Mouse (Mus musculus): Measurements from ENCODE around the gene Tns2. TPM values are rescaled to one million over a fixed set of nuclear protein-coding genes. Genes with fewer than 3 reads are reported as not detected.
"Not testable (repeated sequence)": the region's sequence is repeated elsewhere in the genome, so short reads cannot be mapped to it uniquely, and the experiment has no call there.

Tns2 gene
- total RNA-seq, 2 experiments from 2014 or later, result 60.9 to 63.6 TPM

DNA sequence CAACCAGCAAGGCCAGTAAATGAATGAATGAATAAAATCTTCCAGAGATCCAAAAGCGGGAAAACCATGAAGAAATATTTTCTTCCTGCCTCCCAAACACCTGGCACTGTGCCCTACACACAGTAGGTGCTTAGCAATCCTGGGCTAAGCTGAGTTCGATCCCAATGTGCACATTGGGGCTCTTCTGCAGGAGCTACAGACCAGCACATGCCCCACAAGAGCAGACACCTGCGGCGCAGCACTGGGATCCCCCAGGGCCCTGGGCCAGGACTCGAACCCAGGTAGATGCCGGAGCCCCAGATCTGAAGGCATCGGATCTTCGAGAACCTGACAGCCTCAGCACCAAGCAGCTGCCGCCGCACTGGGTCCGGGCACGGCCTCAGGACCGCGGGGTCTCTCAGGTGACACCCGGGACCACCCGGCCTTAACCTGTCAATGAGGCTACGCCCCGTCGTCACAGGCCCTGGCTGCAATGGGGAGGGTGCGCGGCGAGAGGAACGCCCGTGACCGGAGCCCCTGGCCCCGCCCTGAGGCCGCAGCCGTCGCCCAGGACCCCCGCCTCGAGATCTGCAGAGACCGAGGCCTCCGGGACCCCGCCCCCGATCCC is 35.4 kb downstream of the Tns2 start:
- no peak for DNase-seq (ENCODE audit: low spot score in 2 of 2)

DNA sequence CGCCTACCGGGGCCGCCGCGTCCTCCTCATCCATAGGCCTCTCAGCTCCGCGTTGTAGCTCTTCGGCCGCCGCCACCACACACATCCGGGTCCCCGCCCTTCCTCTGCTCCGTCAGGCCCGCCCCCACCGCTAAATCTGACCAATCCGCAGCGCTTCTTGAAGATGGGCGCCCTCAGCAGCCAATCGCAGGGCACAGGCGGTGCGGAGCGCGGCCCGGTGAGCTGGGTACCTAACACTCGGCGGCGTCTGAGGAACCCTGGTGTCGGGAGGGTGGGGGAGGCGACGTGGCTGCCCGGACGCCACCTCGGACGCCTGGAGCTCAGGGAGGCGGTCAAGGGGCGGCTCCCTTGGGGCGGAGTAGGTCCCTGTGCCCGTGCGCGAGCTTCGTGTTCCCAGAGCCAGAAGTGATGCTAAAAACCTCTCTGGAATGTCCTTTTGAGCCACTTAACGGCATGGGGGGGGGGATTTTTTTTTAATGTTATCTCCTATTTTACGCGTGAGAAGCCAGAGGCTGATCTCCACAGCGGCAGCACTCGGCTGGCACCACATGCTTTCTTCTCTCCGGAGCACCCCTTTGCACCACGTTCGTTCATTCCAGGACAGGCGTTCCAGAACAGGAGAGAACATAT is 36.0 kb downstream of the Tns2 start, which contains the start of gene Spryd3:
Gene Spryd3, minus strand, starts transcription at position 106 of the 630 bp plus-strand sequence.
- DNase-seq (ENCODE audit: low spot score in 2 of 2), result peak; percentile 96 to 98

DNA sequence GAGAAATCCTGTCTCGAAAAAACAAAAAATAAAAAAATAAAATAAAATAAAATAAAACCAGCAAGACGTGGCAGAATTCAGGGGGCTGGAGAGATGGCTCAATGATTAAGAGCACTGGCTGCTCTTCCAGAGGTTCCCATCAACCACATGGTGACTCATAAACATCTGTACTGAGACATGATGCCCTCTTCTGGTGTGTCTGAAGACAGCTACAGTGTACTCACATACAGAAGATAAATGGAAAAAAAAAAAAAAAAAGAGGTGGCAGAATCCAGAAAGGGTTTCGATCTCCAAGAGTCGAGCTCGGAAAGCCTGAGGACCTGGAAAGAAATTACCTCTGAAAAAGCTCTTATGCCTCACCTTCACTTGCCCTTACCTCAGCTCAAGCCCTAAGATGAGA is 40.9 kb downstream of the Tns2 start:
- DNase-seq (ENCODE audit: low spot score in 2 of 2), result no peak

DNA sequence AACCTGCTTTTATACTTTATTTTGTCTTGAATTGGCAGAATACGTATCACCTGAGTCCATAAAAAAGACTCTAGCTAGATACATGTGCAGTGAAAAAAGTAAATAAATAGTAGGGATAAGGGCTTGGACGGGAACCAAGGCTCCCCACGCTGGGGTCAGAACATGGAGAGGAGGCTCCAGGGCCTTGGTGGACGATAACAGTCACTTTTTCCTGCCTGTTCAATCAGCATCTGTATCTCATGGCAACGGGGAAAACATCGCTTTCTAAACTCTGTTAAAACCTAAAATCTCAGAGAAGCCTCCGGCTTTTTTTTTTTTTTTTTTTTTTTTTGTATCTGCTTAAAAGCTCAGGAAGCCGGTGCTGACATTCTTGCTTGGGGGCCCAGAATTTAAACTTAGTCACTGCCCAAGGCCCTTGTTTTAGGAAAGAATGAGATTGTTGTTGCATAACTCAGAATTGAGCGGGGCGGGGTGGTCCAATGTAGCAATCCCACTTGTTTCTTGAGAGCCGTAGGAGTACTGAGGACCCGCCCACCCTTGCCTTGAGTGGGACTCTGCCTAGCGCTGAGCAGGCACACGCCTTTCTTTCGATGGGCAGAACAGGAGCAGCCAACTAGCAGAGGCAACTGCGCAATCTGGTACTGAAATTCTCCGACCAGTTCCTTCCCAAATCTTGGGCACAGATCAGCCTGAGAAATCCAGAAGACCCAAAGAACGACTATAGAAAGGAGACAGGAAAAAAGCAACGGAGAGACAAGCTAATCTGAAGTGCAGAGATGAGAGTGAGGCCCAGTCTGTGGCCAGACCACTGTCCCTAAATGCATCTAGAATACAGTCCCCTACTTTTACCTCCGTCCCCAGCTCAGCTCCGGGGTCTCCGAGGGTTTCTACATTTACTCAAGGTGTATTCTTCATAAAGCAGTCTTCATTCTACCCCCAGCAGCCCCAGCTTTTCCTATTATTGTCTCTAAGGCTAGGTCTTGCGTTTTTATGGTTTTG is 43.0 kb downstream of the Tns2 start:
- no peak for DNase-seq (ENCODE audit: low spot score in 2 of 2)

DNA sequence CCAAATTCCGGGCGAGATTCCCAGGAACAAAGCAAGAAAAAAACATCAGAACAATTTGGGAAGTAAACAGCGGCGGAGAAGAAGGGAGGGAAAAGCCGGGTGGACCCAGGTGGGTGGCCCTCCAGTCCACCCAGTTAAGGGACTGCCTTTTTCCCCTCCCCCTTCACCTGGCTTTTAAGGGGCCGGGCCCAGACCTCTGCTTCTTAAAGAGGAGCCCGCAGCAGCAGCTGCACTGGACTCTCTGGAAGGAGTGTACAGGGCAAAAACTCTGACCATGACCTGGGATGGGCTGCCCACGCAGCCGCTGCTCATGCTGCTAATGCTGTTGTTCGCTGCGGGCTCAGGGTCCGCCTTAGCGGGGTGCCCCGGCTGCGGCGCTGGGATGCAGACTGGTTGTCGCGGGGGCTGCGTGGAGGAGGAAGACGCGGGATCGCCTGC is 44.1 kb downstream of the Tns2 start, which contains the start of gene Igfbp6:
Gene Igfbp6, plus strand, starts transcription at position 89 of the 438 bp plus-strand sequence.
- no peak for DNase-seq (ENCODE audit: low spot score in 2 of 2)

DNA sequence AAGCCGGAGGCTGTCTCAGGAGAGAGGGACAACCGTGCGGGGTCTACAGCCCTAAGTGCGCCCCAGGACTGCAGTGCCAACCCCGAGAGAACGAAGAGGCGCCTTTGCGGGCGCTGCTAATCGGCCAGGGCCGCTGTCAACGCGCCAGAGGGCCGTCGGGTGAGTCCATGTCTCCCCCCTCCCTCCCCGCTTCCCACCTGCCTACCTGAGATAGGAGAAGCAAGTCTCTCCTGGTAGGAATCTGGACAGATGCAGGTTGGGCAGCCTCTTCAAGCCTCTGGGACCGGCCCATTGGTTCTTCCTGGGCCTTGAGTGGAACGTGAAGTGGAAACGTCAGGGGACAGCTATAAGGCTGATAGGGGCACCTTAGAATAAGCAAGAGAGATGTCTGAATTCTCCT is 44.5 kb downstream of the Tns2 start:
- no peak for DNase-seq (ENCODE audit: low spot score in 2 of 2)

DNA sequence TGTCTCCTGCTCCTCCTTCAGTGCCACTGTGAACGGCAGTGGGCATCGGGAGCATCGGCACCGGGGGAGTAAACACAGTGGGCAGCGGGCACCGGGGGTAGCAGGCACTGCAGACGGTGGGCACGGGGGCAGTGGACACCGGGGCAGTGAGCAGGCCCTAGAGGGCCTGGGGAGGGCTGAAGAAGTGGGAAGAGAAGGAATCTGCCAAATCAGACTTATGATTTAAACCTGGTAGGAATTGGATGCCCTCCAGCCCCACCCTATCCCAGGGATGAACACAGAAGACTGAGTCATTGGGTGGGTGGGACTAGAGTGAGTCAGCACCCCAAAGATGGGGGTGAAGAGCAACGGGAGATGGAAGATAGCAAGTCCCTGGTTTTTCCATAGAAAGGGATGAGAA is 45.1 kb downstream of the Tns2 start:
- no peak for DNase-seq (ENCODE audit: low spot score in 2 of 2)

DNA sequence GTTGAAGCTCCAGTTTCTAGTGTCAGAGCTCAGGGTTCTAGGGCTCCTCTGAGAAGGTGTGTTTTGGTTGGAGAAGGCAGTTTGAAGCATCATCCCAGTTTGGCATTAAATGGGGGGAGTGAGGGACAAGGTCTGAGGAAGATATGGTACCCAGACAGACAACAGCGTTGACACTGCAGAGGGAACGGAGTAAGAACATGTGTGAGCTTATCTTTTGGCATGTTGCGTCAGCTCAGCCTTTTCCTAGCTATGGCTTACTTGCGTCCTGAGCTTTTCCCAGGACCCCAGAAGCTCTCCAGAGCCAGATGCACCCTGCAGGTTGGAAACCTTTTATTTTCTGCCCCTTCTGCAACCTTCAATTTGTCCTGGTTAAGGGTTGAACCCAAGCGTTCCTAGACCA is 45.9 kb downstream of the Tns2 start:
- no peak for DNase-seq (ENCODE audit: low spot score in 2 of 2)

DNA sequence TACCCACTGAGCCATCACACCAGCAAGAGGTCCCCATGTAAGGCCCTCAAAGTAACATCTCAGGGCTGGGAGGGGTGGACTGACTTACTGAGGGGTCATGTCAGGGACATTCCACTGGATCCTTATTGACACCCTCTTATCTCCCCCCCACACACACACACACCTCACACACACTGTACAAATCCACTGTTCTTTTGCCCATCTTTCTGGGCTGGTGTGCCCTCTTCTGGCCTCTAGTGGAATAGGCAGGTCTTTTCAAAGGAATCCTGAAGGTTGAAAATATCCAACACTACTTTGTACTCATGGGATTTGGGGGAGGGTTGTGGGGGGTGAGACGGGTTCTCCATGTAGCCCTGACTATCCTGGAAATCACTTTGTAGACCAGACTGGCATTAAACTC is 46.7 kb downstream of the Tns2 start:
- no peak for DNase-seq (ENCODE audit: low spot score in 2 of 2)

DNA sequence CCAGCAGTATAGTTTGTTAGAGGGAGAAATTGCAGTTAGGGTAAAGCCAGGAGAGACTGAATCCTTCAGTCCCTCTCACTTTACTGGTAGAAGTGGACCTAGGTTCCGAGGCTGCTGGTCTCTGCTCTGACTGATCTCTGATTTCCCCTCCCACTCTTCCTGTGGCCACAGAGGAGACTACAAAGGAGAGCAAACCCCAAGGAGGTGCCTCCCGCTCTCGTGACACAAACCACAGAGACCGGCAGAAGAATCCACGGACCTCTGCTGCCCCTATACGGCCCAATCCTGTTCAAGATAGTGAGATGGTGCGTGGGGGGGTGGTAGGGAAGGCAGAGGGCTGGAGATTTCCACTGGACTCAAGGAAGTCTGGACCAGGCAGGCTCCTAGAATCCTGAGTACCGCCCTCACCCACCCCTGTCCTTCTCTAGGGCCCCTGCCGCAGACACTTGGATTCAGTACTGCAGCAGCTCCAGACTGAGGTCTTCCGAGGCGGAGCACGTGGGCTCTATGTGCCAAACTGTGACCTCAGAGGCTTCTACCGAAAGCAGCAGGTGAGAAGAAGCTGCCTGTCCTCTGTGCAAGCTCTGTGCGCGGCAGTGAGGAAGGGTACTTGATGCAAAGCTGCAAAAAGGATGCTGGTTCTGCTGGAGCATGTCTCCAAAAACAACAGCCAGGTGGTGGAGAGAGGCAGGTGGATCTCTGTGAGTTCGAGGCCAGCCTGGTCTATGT is 47.6 kb downstream of the Tns2 start:
- no peak for DNase-seq (ENCODE audit: low spot score in 2 of 2)

DNA sequence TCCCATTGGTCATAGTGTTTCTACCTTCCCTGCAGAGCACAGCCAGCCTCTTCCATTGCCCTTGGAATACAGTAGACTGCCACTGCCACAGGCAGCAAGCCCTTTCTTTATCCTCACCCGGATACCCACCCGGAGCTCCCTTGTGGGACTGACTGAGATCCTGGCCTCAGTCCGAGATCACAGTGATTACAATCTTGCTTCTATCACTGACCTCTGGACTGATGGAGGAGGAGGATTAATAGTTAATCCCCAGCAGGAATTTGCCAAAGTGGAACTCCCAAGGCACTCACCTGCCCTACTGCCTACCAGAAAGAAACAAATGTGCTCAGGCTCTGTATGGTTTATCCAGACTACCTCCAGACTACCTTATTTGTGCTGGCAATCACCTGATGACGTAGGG is 49.3 kb downstream of the Tns2 start:
- no peak for DNase-seq (ENCODE audit: low spot score in 2 of 2)

DNA sequence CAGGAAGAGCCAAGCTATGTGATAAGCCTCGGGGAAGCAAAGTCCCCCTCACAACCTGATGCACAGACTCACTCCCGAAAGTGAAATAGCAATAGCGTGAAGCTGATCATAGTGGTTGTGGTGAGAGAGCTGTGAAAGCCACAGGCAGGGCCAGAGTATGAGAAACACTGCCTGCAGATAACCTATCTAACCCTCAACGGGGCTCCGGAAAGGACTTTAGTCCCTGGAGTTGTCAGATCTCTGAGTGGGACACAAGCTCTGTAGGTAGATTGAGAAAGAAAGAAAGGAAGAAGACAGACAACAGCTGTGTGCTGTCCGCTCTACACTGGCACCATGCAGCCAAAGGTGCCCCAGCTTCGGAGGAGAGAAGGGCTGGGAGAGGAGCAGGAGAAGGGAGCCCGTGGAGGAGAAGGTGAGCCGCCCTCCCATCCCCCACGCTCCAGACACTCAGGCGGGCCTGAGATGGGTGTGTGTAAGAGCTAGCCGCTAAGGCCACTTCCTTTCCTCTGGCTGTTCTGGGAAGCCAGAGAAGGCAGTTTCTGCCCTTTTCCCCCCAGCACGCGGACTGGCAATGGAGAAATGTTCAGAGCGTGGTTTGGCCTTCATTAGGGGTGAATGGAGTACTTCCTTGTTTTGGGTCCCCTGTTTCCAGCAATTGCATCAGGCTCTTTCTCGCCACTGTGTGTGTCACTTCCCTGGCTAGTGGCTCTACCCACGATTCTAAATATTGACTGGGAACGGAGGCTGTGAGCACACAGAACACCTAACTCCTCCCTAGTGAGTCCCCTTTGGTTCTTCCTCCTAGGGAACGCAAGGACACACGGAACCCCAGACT is 50.3 kb downstream of the Tns2 start, which contains the start of gene Soat2:
Gene Soat2, plus strand, starts transcription at position 226 of the 835 bp plus-strand sequence.
- no peak for DNase-seq (ENCODE audit: low spot score in 2 of 2)

DNA sequence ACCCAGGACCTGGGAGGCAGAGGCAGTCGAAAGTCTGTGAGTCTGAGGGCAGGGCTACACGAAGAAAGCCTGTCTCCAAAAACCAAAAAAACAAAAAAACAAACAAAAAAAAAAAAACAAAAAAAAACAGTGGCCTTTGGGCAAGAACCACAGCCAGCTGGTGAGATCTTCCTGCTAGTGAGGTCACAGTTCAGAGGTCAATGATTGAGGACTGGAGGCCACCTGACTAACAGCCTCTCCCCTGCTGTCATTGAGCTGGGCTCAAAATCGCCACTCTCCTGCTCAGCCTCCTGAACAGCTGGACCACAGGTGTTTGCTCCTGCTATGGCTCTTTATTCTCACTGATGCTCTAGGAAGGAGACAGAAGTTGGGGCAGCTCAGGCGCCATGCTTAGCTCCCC is 52.4 kb downstream of the Tns2 start:
- no peak for DNase-seq (ENCODE audit: low spot score in 2 of 2)

DNA sequence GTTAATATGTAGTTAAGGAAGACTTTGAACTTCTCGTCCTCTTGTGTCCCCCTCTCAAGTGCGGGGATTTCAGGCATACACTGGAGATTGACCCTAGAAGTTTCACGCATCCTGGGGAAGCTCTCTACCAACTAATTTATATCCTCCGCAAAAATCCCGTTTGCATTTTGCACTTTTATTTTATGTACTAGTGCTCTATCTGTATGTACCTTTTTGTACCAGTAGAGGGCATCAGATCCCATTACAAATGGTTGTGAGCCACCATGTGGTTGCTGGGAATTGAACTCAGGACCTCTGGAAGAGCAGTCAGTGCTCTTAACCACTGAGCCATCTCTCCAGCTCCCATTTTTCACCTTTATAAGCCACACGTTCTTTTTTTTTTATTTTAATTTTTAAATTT is 54.8 kb downstream of the Tns2 start:
- DNase-seq (ENCODE audit: low spot score in 2 of 2), result not testable (repeated sequence)

DNA sequence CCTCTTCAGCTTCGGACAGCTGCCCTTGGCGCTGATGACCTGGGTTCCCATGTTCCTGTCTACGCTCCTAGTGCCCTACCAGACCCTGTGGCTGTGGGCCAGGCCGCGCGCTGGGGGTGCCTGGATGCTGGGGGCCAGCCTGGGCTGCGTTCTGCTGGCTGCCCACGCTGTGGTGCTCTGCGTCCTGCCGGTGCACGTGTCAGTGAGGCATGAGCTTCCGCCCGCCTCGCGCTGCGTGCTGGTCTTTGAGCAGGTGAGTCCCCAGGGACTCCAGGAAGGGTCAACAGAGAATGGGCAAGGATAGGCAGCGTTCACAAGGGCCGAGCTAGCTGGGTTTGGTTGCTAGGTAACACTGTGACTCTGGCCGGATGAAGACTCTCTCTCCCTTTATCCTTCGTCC is 56.6 kb downstream of the Tns2 start:
- DNase-seq (ENCODE audit: low spot score in 2 of 2), result no peak

DNA sequence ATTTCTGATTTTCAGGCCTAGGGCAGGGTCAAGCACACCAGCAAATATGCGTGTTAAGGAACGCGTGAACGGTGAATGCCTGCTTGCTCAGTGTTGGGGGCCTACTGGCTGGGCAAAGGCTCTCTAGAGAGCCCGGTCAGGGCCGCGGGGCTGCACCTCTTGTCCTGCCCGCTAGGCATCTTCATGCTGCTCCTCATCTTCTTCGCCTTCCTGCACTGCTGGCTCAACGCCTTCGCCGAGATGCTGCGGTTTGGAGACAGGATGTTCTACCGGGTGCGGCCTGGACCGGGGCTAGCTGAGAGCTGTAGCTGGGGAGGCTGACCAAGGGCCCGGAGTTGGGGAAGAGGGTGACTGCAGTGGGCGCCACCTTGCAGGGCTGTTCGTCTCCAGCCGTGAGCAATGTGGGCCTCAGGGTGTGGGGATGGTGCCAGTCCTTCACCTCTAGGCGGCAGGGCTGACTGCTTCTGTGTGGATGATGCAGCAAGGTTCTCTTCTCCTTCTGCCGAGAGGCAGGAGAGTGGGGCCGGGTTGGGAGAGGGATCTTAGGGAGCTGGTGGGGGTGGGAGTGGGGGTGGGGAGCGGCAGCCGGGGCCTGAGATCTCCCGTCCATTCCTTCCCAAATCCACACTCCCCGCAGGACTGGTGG is 60.3 kb downstream of the Tns2 start:
- DNase-seq (ENCODE audit: low spot score in 2 of 2), result no peak

DNA sequence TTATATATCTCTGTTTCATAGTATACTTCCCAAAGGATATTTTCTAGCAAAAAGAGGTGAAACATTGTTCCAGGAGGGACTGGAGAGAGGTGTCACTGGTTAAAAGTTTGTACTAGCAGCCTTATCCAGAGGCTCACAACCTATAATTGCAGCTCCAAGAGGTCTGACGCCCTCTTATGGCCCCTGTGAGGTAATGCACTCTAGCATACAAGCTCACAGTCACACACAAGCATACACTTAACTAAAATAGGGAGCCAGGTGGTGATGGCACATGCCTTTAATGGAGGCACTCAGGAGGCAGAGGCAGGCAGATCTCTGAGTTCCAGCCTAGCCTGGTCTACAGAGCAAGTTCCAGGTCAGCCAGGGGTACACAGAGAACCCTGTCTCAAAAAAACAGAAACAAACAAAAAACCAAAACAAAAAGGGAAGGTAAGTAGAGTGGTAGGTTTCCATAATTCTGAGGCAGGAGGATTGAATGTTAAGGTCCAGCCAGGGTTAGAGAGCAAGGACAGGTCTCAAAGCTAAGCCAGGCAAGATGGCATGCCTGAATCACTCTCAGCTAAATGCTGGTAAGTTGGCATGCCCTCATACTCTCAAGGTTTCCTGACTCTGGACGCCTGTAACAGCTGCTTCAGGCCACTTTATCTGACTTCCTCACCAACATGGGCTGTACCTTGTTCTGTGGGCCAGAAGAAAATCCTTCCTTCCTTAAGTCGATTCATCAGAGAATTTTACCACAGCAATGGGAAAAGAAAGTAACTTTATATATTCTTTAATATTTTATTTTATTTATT is 63.9 kb downstream of the Tns2 start:
- DNase-seq (ENCODE audit: low spot score in 2 of 2), result no peak

DNA sequence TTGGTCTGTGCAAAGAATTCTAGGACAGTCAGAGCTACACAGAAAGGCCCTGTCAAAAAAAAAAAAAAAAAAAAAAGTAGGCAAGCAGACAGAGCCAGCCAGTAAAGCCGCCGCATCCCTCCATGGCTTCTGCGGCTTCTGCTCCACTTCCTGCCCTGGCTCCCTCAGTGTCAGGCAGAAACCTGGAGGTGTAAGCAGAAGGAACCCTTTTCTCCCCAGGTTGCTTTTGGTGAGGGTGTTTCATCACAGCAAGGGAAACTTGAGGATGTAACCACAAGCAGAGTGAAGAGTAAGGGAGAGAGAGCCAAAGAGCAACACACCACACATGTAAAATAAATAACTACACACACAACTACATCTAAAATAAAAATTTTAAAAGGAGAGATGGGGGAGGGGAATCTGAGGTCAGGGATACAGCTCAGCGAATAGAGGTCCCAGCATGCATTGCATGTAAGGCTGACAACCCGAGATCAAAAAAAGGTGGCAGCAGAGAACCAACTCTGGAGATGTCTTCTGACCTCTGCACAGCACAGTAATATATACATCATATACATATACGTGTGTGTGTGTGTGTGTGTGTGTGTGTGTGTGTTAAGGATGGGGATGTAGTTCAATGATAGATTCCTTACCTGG is 65.4 kb downstream of the Tns2 start:
- DNase-seq (ENCODE audit: low spot score in 2 of 2), result no peak
